Mouse (Mus musculus) adrenal gland, adult 18-20 months (tissue): ENCODE results near the gene Gzmm. TPM values are rescaled to one million over a fixed set of nuclear protein-coding genes. Genes with fewer than 3 reads are reported as not detected.
"Not testable (repeated sequence)": the region's sequence is repeated elsewhere in the genome, so short reads cannot be mapped to it uniquely, and the experiment has no call there.

Source experiments
- DNase-seq, 2 experiments: peaks; one replicate each; pipeline ENCODE4 v3.0.0; 2021 to 2022; ENCODE audit warnings: low spot score in 2 of 2
- total RNA-seq, 2 experiments: library from RNA; stranded (reverse); gene quantifications; 1 replicate in 1 of 2; 2 replicates in 1 of 2; pipeline ENCODE4 v1.2.3; 2021

The Gzmm gene
- total RNA-seq, 2 experiments from 2014 or later = 1.2 to 1.3 TPM

DNA sequence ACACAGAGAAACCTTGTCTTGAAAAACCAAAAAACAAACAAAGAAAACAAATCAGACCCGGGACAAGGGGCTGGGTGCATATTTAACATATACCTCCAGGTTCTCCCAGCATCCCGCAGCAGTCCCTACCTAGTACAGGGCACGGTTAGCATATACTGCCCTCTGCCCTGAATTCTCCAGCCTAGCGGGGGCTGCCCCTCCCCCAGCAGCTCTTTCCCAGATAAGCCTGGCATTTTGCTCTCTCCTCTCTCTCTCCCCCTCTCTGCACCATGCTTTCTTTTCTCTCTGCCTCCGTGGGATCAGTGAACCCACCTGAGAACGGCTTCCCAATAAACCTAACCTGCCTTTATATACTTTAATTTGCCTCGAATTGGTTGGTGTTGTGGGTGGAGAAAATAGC lies 11.9 kb downstream of the Gzmm start:
- DNase-seq = no peak

DNA sequence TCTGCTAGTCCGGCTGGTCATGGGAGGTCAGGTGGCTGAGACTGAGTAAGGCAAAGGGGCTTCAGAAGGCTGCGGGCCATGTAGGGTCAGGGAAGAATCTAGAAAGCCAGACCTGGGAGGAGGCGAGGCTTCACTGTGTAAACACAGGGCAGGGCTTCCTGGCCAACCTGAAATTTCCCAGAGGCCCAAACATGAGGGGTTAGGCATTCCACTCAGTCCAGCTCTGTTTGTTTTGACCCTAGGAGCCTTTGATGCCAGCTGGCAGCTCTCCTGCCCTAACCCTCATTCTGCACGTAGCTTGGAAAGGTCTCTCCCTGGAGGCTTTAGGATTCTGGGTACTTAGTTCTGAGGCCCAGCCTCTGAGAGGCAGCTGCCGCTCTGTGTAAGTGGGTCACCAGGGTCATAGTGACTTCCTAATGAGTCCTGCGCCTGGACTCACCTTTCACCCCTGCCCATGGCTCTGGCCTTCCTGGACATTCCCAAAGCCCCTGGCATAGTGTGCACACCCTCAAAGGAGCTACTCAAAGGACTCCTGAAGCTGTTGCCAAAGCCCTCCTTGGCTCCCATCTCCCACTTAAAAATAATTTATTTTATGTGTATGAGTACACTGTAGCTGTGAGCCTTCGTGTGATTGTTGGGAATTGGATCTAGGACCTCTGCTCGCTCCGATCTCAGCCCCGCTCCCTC lies 12.8 kb downstream of the Gzmm start:
- DNase-seq = no peak

DNA sequence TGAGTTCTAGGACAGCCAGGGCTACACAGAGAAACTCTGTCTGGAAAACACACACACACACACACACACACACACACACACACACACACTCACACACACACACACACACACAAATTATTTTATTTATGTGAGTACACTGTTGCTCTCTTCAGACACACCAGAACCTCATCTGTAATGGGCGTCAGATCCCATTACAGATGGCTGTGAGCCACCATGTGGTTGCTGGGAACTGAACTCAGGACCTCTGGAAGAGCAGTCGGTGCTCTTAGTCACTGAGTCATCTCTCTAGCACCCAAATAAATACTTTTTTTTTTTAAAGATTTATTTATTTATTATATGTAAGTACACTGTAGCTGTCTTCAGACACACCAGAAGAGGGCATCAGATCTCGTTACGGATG lies 14.2 kb downstream of the Gzmm start:
- not testable (repeated sequence) for DNase-seq

DNA sequence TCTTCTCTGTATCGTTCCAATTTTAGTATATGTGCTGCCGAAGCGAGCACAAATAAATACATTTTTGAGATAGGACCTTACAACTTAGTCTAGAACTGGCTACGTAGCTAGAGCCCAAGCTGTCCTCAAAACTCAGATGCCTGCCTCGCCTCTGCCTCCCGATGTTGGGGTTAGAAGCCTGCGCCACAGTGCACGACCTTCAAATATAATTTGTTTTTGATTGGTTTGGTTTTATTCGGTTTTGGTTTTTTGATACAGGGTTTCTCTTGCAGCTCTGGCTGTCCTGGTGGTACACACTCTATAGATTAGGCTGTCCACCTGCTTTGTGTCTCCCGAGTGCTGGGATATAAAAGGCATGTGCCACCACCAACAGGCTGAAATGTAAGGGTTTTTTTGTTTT lies 14.7 kb downstream of the Gzmm start:
- DNase-seq = no peak

DNA sequence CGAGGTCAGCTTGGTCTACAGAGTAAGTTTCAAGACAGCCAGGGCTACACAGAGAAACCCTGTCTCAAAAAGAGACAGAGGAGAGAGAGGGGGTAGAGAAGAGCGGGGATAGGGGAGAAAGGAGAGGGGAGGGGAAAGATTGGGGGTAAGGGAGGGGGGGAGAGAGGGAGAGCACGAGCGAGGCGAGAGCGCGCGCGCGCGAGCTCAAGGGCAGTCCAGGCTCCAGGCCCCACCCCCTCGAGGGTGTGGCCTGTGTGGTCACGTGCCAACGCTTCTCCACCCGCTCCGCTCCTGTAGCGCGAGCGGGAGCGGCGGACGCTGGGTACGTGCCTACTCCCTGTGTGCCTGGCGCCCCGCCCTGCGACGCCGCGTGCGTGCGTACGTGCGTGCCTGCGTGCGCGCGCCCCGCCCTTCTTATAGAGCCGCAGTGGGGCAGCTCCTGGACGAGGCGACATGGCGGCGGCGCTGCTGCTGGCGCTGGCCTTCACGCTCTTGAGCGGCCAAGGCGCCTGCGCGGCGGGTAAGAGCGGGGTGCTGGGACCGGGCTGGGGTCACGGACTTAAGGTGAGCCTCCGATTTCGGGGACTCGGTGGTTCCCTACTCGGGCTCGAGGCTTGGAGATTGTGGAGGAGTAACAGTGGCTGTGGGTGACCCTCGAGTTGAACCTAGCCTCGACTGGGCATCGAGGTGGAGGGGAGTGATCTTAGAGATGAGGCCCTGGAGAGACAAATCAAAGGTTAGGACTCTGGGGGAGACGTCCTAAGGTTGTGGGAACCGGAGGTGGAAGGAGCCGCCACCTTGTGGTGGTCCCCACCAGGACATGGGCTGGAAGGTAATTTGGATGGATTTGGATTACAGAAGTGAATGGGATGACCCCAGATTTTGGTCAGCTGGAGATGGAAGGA lies 15.5 kb downstream of the Gzmm start, which contains the start of gene Bsg:
TSS of gene Bsg (plus strand) at position 427 of the 905 bp plus-strand sequence.
- peak; percentile 97 for DNase-seq

DNA sequence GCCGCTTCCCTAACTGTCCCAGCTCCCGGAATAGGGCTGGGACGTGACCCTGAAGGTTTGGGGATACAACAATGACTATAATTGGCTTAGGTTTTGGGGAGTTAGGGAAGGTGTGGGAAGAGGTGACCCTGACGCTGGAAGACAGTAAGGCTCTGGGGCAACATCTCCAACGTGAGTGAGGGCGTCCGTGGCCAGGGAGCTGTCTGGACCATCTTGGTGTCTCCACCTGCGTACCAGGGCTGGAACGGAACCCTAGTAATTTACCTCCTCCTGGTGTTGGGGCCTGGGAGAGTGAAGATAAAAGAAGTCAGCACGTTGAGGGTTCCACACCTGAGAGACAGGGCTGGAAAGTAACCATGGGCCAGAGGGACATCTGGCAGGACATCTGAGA lies 16.1 kb downstream of the Gzmm start:
- no peak for DNase-seq

DNA sequence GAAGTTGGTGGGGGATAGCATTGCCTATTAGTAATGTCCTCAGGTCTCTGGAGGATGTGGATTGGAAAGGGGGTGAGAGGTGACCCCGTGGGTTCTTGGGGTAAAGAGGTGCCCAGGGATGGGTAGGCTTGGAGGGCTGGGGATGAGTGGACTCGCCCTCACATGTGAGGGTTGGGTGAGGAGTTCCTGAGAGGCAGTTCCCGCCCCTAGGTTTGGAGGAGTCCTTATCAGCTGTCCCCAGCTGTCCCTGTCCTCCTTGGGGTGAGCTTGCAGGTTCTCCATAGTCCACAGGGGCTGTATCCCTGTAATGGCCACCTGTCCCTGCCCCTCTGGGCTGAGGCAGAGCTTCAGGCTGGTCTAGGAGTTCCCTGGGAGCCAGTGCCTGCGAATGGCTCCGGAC lies 17.1 kb downstream of the Gzmm start:
- DNase-seq = no peak

DNA sequence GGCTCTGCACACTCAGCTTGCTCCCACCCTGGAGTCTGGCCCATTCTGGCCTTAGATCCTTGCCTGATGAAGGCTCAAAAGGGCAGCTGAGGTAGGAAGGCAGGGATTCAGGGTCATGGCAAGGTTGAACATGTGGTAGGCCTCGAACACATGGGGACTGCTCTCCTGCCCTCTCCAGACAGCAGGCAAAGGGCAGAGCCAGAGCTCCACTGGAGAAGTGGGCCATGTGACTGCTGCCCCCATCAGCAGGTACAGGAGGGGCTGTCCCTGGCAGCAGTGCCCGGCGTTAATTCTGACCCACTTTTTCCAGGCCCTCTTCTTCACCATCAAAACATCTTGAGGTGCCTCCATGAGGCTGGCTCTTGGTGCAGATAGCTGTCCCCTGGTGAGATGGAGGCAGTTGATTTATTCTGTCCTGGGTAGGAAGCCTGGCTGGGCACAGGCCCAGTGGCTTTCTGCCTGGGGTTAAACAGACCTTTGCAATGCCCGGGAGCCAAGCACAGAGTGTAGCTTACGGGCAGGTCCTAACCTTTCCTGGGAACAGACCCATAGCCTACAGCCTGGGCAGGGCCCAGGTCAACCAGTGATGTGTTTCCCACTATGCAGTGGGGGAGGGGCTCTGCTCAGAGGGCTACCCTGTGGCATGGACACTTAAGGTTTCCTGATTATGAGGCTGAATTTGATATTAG lies 17.7 kb downstream of the Gzmm start:
- no peak for DNase-seq

DNA sequence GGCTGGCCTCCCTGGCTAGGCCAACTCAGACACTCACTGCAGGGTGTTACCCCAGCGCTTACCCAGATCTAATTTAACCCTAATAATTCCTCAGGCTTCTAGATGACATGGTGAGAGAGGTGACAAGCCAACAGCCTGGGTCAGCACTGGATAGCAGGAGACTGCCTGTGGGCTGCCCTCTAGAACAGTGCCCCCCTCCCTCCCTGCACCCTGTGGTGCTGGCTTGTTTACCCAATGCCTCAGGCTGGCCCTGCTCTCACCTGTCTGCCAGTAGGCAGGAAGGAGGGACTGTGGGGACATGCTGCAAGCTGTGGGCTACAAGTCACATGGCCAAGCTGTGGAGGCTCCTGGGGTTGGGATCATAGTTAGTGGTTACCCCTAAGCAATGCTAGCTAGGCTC lies 18.3 kb downstream of the Gzmm start:
- DNase-seq = no peak

DNA sequence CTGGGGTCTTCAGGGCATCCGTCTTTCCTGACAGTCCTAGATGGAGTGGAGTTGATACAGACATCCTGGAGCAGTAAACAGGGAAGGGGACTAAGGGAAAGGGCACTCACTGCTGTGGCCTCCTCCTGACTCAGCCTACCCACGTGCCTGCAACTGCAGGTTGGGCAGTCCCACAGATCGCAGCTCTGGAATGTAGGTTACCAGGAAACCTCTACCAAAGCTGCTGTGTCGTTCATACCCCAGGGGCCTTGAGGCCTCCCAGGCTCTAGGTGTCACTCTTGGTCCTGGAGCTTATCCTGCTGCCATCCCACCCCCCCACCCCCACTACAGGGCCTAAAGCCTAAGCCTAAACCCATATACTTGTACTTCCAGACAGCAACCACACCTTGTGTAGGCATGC lies 18.9 kb downstream of the Gzmm start:
- no peak for DNase-seq

DNA sequence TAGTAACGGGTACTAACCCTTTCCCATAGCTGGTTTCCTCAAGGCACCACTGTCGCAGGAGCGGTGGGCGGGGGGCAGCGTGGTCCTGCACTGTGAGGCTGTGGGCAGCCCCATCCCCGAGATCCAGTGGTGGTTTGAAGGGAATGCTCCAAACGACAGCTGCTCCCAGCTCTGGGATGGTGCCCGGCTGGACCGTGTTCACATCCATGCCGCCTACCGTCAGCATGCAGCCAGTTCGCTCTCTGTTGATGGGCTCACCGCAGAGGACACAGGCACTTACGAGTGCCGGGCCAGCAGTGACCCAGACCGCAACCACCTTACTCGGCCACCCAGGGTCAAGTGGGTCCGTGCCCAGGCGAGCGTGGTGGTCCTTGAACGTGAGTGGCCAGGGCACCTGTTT lies 19.8 kb downstream of the Gzmm start:
- no peak for DNase-seq

DNA sequence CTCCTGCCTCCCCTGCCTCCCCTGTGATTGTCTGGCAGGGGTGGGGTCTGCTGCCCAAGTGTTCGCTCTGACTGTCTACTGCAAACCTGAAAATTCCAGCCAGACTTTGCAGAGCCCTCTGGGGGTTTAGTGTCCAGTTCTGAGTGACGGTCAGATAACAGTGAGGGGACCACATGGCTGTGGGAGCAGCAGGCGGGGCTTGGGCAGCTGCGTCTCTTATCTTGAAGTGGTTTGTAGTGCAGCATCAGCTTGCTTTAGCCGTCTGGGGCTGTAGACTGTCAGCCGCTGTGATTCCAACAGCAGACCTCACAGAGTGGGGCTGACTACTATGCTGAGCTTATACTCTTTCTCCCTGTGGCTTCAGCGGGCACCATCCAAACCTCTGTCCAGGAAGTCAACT lies 20.5 kb downstream of the Gzmm start:
- no peak for DNase-seq

DNA sequence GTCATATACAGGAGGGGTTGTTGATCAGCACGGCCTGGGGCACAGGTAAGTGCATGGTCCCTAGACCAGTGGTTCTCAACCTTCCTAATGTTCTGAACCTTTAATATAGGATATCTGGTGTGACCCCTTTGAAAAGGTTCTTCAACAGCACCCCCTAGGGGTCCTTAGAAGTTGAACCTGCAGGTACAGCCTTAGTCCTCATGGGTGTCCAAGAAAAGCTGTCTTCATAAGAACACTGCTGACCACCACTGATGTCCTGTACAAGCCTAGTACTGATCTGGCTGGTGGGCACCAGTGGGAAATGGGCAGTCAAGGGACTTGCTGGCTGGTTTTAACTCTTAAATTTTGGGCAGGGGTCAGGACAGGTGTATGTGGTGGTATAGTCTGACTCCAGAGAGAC lies 23.2 kb downstream of the Gzmm start:
- DNase-seq = no peak

DNA sequence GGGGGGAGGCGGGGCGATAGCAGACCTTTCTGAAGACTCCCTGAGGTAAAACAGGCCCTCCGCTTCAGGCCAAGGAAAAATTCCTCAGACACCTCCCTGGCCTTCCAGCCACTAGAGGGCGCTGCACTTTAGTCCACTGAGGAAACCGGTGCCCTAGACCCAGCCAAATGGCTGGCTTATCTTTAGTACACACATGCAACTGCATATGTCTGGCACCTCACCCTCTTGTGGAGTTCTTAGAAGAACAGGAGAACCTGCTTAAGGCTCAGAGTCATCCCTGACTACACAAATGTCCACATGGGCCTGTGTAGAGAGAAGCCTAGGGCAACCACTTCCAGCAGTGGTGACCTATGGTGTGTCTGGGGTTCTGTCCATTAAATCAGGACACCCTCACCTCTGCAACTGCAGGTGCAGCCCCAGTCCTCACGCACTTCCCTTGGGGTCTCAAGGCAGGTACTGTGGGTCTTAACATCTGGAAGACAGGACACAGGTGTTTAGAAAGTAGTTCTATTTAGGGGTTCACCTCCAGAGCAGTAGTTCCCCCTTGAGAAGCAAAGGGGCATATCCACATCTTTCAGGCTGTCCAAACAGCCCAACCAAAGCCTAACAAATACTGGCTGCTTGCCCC lies 23.8 kb downstream of the Gzmm start:
- peak; percentile 74 to 86 for DNase-seq

DNA sequence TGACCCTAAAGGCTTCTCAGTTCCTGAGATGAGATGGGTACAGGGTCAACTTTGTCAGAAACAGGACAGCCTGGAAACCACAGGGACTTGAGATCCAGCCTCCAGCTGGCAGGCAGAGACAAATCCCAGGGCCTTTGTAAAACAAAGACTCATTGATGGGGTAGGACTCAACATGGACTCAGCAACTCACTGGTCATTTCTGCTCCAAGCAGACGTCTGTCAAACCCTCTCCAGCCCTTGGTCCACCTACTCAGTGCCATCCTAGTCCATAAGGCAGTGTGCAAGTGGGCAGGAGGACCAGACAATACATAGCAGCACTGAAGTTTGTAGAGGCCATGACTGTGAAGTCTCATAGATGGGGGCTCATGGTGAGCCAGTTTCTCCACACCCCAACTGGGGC lies 24.3 kb downstream of the Gzmm start:
- no peak for DNase-seq

DNA sequence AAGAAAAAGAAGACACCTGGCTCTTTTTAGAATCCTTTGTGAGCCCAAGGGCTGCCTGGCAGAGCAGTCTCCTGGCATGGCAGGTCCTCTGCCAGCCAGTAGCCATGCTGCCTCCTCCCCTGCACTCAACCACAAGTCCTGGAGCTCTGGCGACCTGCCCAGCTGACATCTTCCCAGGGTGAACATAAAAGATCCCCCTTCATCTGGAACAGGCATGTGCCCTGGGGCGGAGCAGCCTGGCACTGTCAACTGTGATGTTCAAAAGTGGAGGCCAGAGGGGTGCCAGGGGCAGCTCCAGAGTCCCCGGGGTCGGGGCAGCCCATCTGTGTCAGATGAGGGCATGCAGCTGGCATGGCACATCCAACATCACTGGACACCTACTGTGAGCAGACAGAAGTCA lies 26.2 kb downstream of the Gzmm start:
- DNase-seq = no peak

DNA sequence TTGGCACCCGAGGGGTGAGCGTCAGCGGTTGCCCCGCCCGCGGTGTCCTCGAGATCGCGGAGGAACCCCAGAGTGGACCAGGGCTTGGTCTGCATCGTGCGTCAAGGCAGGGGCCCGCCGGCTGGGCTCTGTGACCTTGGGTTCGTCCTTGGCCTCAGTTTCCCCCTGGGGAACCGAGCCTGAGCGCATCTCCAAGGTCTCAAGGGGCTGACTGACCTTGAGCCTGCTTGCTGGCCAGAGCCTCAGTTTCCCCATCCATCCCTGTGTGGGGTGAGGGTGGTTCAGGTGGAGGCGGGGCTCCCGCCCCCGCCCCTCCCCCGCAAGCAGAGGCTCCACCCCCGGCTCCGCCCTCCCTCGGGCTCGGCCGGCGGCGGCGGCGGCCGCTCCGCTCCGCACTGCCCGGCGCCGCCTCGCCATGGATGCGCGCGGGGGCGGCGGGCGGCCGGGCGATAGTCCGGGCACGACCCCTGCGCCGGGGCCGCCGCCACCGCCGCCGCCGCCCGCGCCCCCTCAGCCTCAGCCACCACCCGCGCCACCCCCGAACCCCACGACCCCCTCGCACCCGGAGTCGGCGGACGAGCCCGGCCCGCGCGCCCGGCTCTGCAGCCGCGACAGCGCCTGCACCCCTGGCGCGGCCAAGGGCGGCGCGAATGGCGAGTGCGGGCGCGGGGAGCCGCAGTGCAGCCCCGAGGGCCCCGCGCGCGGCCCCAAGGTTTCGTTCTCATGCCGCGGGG lies 27.6 kb downstream of the Gzmm start, which contains the start of gene Hcn2:
TSS of gene Hcn2 (plus strand) at position 381 of the 734 bp plus-strand sequence.
- DNase-seq = no peak

DNA sequence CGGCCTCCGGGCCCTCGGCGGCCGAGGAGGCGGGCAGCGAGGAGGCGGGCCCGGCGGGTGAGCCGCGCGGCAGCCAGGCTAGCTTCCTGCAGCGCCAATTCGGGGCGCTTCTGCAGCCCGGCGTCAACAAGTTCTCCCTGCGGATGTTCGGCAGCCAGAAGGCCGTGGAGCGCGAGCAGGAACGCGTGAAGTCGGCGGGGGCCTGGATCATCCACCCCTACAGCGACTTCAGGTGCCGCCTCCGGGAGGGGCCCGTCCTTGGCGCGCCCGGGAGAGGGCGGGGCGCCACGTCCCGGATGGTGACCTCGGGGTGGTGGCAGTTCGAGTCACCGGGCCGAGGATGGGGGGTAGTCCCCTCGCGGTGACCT lies 28.2 kb downstream of the Gzmm start:
- no peak for DNase-seq

DNA sequence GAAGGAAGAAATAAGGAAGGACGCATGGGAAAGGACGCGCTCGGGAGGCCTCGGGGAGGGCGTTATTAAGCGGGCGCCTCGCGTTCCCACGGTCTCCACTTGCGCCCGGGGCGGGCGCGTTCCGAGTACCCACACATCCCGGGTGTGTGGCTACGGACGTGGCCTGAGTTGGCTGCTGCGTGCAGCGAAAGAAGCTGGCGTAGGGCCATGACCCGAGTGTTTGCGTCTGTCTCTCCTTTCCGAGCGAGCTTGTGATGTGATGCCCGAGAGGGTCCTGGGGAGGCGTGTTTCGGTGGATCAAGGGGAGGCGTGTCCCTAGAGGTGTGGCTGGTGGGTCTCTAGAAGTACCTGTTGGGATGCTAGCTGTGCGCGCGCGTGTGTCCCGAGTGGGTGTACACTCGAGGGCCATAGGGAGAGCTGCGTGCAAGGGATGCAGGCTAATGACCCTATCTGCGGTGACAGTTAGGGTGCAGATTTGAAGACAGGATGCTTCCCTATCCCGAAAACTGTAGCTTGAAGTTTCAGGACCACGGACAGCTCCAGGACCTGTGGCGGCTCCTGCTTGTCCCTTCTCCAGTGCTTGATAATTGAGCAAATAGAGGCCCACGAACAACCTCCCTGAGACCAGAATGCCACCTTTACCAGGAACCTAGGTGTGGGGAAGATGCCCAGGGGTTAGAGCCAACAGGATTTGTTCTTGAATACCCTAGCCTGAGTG lies 29.0 kb downstream of the Gzmm start:
- DNase-seq = peak; percentile 72 to 73

DNA sequence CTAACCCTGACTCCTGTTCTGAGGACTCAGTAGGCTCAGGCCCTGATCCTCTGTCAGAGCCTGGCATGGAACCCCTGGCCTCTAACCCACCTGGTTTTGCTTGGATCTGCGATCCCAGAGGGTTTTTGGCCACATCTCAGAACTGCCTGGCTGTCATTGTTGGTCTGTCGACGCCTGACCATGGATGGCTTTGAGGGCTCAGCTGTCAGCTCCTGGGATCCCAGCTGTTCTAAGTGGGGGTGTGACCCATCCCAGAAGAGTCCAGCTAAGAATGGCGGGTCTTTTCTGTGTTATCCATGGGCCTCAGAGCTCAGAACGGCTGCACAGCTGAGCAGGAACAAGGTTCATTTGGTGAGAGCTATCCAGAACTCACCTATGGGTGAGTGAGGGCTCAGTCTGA lies 32.3 kb downstream of the Gzmm start:
- DNase-seq = no peak
